Mouse (Mus musculus): Measurements from ENCODE around the gene Gm20509. TPM values are rescaled to one million over a fixed set of nuclear protein-coding genes. Genes with fewer than 3 reads are reported as not detected.

Gene Gm20509
- polyA plus RNA-seq, 1 experiment, result not detected

- Histone ChIP-seq H3K27ac (ENCODE audit: control insufficient read depth, insufficient read depth, low read depth, low read length, poor library complexity) (peak overlapping the region; percentile 74), H3K4me1 (ENCODE audit: control insufficient read depth, insufficient read depth, low read length) (peaks cover 4% of the 10 kb centered on the region), H3K4me3 (replicated peaks; ENCODE audit: control insufficient read depth, low read depth, low read length) (peak overlapping the region; percentile 35)
- TF ChIP-seq CTCF (IDR thresholded peaks at IDR 0.05; ENCODE audit: control insufficient read depth, insufficient read depth, low read length) (no peak), POLR2A (IDR thresholded peaks at IDR 0.05; ENCODE audit: borderline replicate concordance, control insufficient read depth, low read depth, low read length) (no peak)
- WGBS, result 15% methylated on average over 2 of the region's 2 CpGs
These were observed 25.2 kb downstream of the Gm20509 start for GRCm38 (mm10) chr9:73127457-73127856.

GRCm38 (mm10) chr9:73129875-73130274, 27.6 kb downstream of the Gm20509 start:
- peaks cover 4% of the 10 kb centered on the region for H3K4me1 ChIP-seq (ENCODE audit: control insufficient read depth, insufficient read depth, low read length)
- 78% methylated on average over 8 of the region's 8 CpGs for WGBS
- TF ChIP-seq CTCF (IDR thresholded peaks at IDR 0.05; ENCODE audit: control insufficient read depth, insufficient read depth, low read length) (no peak), POLR2A (IDR thresholded peaks at IDR 0.05; ENCODE audit: borderline replicate concordance, control insufficient read depth, low read depth, low read length) (no peak)
- no peak overlapping the region for H3K27ac ChIP-seq (ENCODE audit: control insufficient read depth, insufficient read depth, low read depth, low read length, poor library complexity)
- H3K4me3 ChIP-seq (replicated peaks; ENCODE audit: control insufficient read depth, low read depth, low read length), result no peak overlapping the region

- TF ChIP-seq CTCF (IDR thresholded peaks at IDR 0.05; ENCODE audit: control insufficient read depth, insufficient read depth, low read length) (no peak), POLR2A (IDR thresholded peaks at IDR 0.05; ENCODE audit: borderline replicate concordance, control insufficient read depth, low read depth, low read length) (no peak)
- Histone ChIP-seq H3K4me3 (replicated peaks; ENCODE audit: control insufficient read depth, low read depth, low read length) (no peak overlapping the region), H3K4me1 (ENCODE audit: control insufficient read depth, insufficient read depth, low read length) (peaks cover 4% of the 10 kb centered on the region), H3K27ac (ENCODE audit: control insufficient read depth, insufficient read depth, low read depth, low read length, poor library complexity) (no peak overlapping the region)
- WGBS, result 61% methylated on average over 4 of the region's 4 CpGs
These were observed 28.3 kb downstream of the Gm20509 start for GRCm38 (mm10) chr9:73130529-73130928.

- H3K27ac ChIP-seq (ENCODE audit: control insufficient read depth, insufficient read depth, low read depth, low read length, poor library complexity), result no peak overlapping the region
- no peak for TF ChIP-seq POLR2A (IDR thresholded peaks at IDR 0.05; ENCODE audit: borderline replicate concordance, control insufficient read depth, low read depth, low read length)
- TF ChIP-seq CTCF (IDR thresholded peaks at IDR 0.05; ENCODE audit: control insufficient read depth, insufficient read depth, low read length), result no peak
- 77% methylated on average over 11 of the region's 11 CpGs for WGBS
- no peak overlapping the region for H3K4me3 ChIP-seq (replicated peaks; ENCODE audit: control insufficient read depth, low read depth, low read length)
- H3K4me1 ChIP-seq (ENCODE audit: control insufficient read depth, insufficient read depth, low read length), result no peaks in the 10 kb centered on the region; the same call in 1 of the 2 replicates
These were observed 35.1 kb downstream of the Gm20509 start for GRCm38 (mm10) chr9:73137341-73137886.

GRCm38 (mm10) chr9:73154347-73154746, 52.1 kb downstream of the Gm20509 start:
- no peak for TF ChIP-seq CTCF (IDR thresholded peaks at IDR 0.05; ENCODE audit: control insufficient read depth, insufficient read depth, low read length)
- no peak for TF ChIP-seq POLR2A (IDR thresholded peaks at IDR 0.05; ENCODE audit: borderline replicate concordance, control insufficient read depth, low read depth, low read length)
- WGBS, result 56% methylated on average over 9 of the region's 9 CpGs
- no peak overlapping the region for H3K27ac ChIP-seq (ENCODE audit: control insufficient read depth, insufficient read depth, low read depth, low read length, poor library complexity)

GRCm38 (mm10) chr9:73157968-73158367, 55.7 kb downstream of the Gm20509 start:
- peaks cover 2% of the 10 kb centered on the region; the same call in 1 of the 2 replicates for H3K4me1 ChIP-seq (ENCODE audit: control insufficient read depth, insufficient read depth, low read length)
- WGBS, result 68% methylated on average over 4 of the region's 4 CpGs
- TF ChIP-seq CTCF (IDR thresholded peaks at IDR 0.05; ENCODE audit: control insufficient read depth, insufficient read depth, low read length), result no peak
- TF ChIP-seq POLR2A (IDR thresholded peaks at IDR 0.05; ENCODE audit: borderline replicate concordance, control insufficient read depth, low read depth, low read length), result no peak

More at GRCm38 (mm10) chr9:73154347-73154746, 52.1 kb downstream of the Gm20509 start:
- Histone ChIP-seq H3K4me1 (ENCODE audit: control insufficient read depth, insufficient read depth, low read length) (peaks cover 2% of the 10 kb centered on the region; the same call in 1 of the 2 replicates), H3K4me3 (replicated peaks; ENCODE audit: control insufficient read depth, low read depth, low read length) (no peak overlapping the region)

GRCm38 (mm10) chr9:73159265-73159664, 57.0 kb downstream of the Gm20509 start:
- no peak overlapping the region for H3K27ac ChIP-seq (ENCODE audit: control insufficient read depth, insufficient read depth, low read depth, low read length, poor library complexity)
- WGBS, result 57% methylated on average over 1 of the region's 1 CpGs
- H3K4me1 ChIP-seq (ENCODE audit: control insufficient read depth, insufficient read depth, low read length), result peaks cover 2% of the 10 kb centered on the region; the same call in 1 of the 2 replicates
- no peak overlapping the region for H3K4me3 ChIP-seq (replicated peaks; ENCODE audit: control insufficient read depth, low read depth, low read length)
- TF ChIP-seq CTCF (IDR thresholded peaks at IDR 0.05; ENCODE audit: control insufficient read depth, insufficient read depth, low read length) (no peak), POLR2A (IDR thresholded peaks at IDR 0.05; ENCODE audit: borderline replicate concordance, control insufficient read depth, low read depth, low read length) (no peak)

More at GRCm38 (mm10) chr9:73157968-73158367, 55.7 kb downstream of the Gm20509 start:
- Histone ChIP-seq H3K4me3 (replicated peaks; ENCODE audit: control insufficient read depth, low read depth, low read length) (no peak overlapping the region), H3K27ac (ENCODE audit: control insufficient read depth, insufficient read depth, low read depth, low read length, poor library complexity) (no peak overlapping the region)

- no peak overlapping the region for H3K4me3 ChIP-seq (replicated peaks; ENCODE audit: control insufficient read depth, low read depth, low read length)
- H3K4me1 ChIP-seq (ENCODE audit: control insufficient read depth, insufficient read depth, low read length), result no peaks in the 10 kb centered on the region; the same call in 1 of the 2 replicates
- TF ChIP-seq POLR2A (IDR thresholded peaks at IDR 0.05; ENCODE audit: borderline replicate concordance, control insufficient read depth, low read depth, low read length) (no peak), CTCF (IDR thresholded peaks at IDR 0.05; ENCODE audit: control insufficient read depth, insufficient read depth, low read length) (peak; percentile 57)
- 24% methylated on average over 26 of the region's 26 CpGs for WGBS
- no peak overlapping the region for H3K27ac ChIP-seq (ENCODE audit: control insufficient read depth, insufficient read depth, low read depth, low read length, poor library complexity)
These were observed 60.5 kb downstream of the Gm20509 start for GRCm38 (mm10) chr9:73162571-73163333.

Measured in bone marrow, adult 2 months (tissue).